Mouse (Mus musculus) CH12.LX (cell line): ENCODE measurements at regions not wholly inside any gene's neighbourhood (a gene's known extent, or its start where the extent isn't known, plus 50 kb on each side); places are given as distances from the start of the nearest gene placed in this dataset.

ENCODE experiments used
- DNase-seq: peaks from one replicate; pipeline ENCODE4 v3.0.0-alpha.2; 2013; ENCODE audit errors: extremely low read depth
- H3K27ac ChIP-seq: 2 replicates; pipeline ENCODE4 v1.5.1; 2012; ENCODE audit warnings: low read depth, mild to moderate bottlenecking, control low read depth, moderate library complexity; ENCODE audit not compliant: insufficient read depth
- H3K27me3 ChIP-seq: replicated peaks from 2 replicates; pipeline ENCODE3; 2012; ENCODE audit warnings: inconsistent platforms
- H3K36me3 ChIP-seq, 2 experiments: replicated peaks in 1 of 2; 2 replicates each; pipeline versions ENCODE3 to v1.6.1; 2012; ENCODE audit warnings: inconsistent platforms in 1 of 2, low read length in 1 of 2, mild to moderate bottlenecking in 1 of 2, mixed read lengths in 1 of 2, moderate library complexity in 1 of 2; ENCODE audit not compliant: control insufficient read depth in 1 of 2, insufficient read depth in 1 of 2
- H3K4me1 ChIP-seq, 2 experiments: 2 replicates each; pipeline ENCODE4 v1.6.1; 2012; ENCODE audit warnings: inconsistent platforms in 1 of 2, moderate library complexity in 1 of 2; ENCODE audit not compliant: insufficient read depth in 2 of 2, control insufficient read depth in 1 of 2
- H3K4me2 ChIP-seq: 2 replicates; pipeline ENCODE4 v1.6.1; 2012; ENCODE audit warnings: low read depth, mild to moderate bottlenecking, control low read depth; ENCODE audit not compliant: poor library complexity, insufficient read depth, severe bottlenecking
- H3K4me3 ChIP-seq, 3 experiments: fragments of 150-350 bp in 1 of 3; sonication (generic) in 1 of 3; replicated peaks in 1 of 3; 2 replicates each; pipeline versions ENCODE3 to v1.5.1; 2011 to 2012; ENCODE audit warnings: low read depth in 2 of 3, low read length in 2 of 3, mild to moderate bottlenecking in 2 of 3, moderate library complexity in 2 of 3, control low read depth in 1 of 3, improper control_type of control experiment in 1 of 3, inconsistent platforms in 1 of 3, mixed read lengths in 1 of 3; ENCODE audit not compliant: poor library complexity in 1 of 3
- H3K79me2 ChIP-seq: replicated peaks from 2 replicates; pipeline ENCODE4 v1.6.1; 2012; ENCODE audit warnings: mild to moderate bottlenecking, moderate library complexity; ENCODE audit not compliant: control insufficient read depth, poor library complexity, insufficient read depth, severe bottlenecking; ENCODE audit errors: extremely low read depth
- H3K9ac ChIP-seq: 2 replicates; pipeline ENCODE4 v1.6.1; 2012; ENCODE audit warnings: low read depth, mild to moderate bottlenecking, control low read depth, moderate library complexity; ENCODE audit not compliant: insufficient read depth
- H3K9me3 ChIP-seq: replicated peaks from 2 replicates; pipeline ENCODE3; 2012; ENCODE audit warnings: low read length, inconsistent platforms, mixed read lengths
- BHLHE40 ChIP-seq: IDR thresholded peaks from 2 replicates; pipeline ENCODE4 v1.6.1; 2011; ENCODE audit warnings: mild to moderate bottlenecking, low read depth, low read length, improper control_type of control experiment
- CHD1 ChIP-seq: IDR thresholded peaks from 2 replicates; pipeline ENCODE4 v1.6.1; 2012; ENCODE audit warnings: low read depth, low read length, improper control_type of control experiment, inconsistent platforms
- E2F4 ChIP-seq: IDR thresholded peaks from 2 replicates; pipeline ENCODE4 v1.6.1; 2011; ENCODE audit warnings: low read depth, low read length, improper control_type of control experiment; ENCODE audit not compliant: insufficient replicate concordance
- ELF1 ChIP-seq: IDR thresholded peaks from 2 replicates; pipeline ENCODE4 v1.6.1; 2014; ENCODE audit warnings: low read depth, mild to moderate bottlenecking, inconsistent platforms, low read length, improper control_type of control experiment
- HCFC1 ChIP-seq: IDR thresholded peaks from 2 replicates; pipeline ENCODE4 v1.6.1; 2012; ENCODE audit warnings: low read depth, mild to moderate bottlenecking, inconsistent platforms, low read length, improper control_type of control experiment
- JUN ChIP-seq: IDR thresholded peaks from 2 replicates; pipeline ENCODE4 v1.6.1; 2011; ENCODE audit warnings: low read depth, mild to moderate bottlenecking, low read length, improper control_type of control experiment, moderate library complexity; ENCODE audit not compliant: insufficient read depth
- JUND ChIP-seq: conservative IDR thresholded peaks from 2 replicates; pipeline ENCODE4 v1.6.1; 2011; ENCODE audit warnings: low read depth, low read length, improper control_type of control experiment
- KAT2A ChIP-seq: IDR thresholded peaks from 2 replicates; pipeline ENCODE4 v1.6.1; 2012; ENCODE audit warnings: low read length, improper control_type of control experiment, inconsistent platforms; ENCODE audit not compliant: insufficient replicate concordance
- MXI1 ChIP-seq: IDR thresholded peaks from 2 replicates; pipeline ENCODE4 v1.6.1; 2011; ENCODE audit warnings: mild to moderate bottlenecking, low read depth, low read length, improper control_type of control experiment
- NELFE ChIP-seq: IDR thresholded peaks from 2 replicates; pipeline ENCODE4 v1.6.1; 2011; ENCODE audit warnings: low read depth, low read length, improper control_type of control experiment
- PAX5 ChIP-seq: IDR thresholded peaks from 2 replicates; pipeline ENCODE4 v1.6.1; 2012; ENCODE audit warnings: low read length, inconsistent platforms, mixed read lengths
- POLR2AphosphoS2 ChIP-seq: IDR thresholded peaks from 2 replicates; pipeline ENCODE4 v1.6.1; 2011; ENCODE audit warnings: low read depth, low read length, improper control_type of control experiment
- RAD21 ChIP-seq: IDR thresholded peaks from 2 replicates; pipeline ENCODE4 v1.6.1; 2011; ENCODE audit warnings: low read depth, mild to moderate bottlenecking, low read length, improper control_type of control experiment, moderate library complexity
- SMC3 ChIP-seq: IDR thresholded peaks from 2 replicates; pipeline ENCODE4 v1.6.1; 2011; ENCODE audit warnings: low read depth, low read length, improper control_type of control experiment
- UBTF ChIP-seq: IDR thresholded peaks from 2 replicates; pipeline ENCODE4 v1.6.1; 2012; ENCODE audit warnings: low read depth, mild to moderate bottlenecking, inconsistent platforms, low read length, improper control_type of control experiment, moderate library complexity
- ZC3H11A ChIP-seq: IDR thresholded peaks from 2 replicates; pipeline ENCODE4 v1.6.1; 2012; ENCODE audit warnings: low read depth, mild to moderate bottlenecking, inconsistent platforms, low read length, improper control_type of control experiment
- ZMIZ1 ChIP-seq: IDR thresholded peaks from 2 replicates; pipeline ENCODE4 v1.6.1; 2012; ENCODE audit warnings: low read depth, mild to moderate bottlenecking, inconsistent platforms, low read length, improper control_type of control experiment
- dilution Hi-C: fragments of 300-500 bp; cut with MboI; formaldehyde crosslinking; loops from 2 replicates; pipeline ENCODE4 v1.14.3; 2020; ENCODE audit warnings: low sequenced_read_pairs; ENCODE audit not compliant: extremely low pct_unique_long_range_greater_than_20kb, extremely low pct_ligation_motif_present
- in situ Hi-C: fragments of 300-500 bp; cut with MboI; formaldehyde crosslinking; loops from 3 replicates; pipeline ENCODE4 v1.14.3; 2019; ENCODE audit warnings: low sequenced_read_pairs, low pct_ligation_motif_present, low pct_unique_long_range_greater_than_20kb, mixed read lengths

GRCm38 (mm10) chr10:96723071-96723470, 106.3 kb downstream of the Btg1 start:
- Histone ChIP-seq H3K9me3 (no peaks in the 10 kb centered on the region), H3K4me2 (no peak overlapping the region), H3K4me3 (no peak overlapping the region), H3K9ac (no peak overlapping the region), H3K36me3 (no peaks in the 10 kb centered on the region), H3K27ac (no peak overlapping the region), H3K79me2 (no peaks in the 10 kb centered on the region), H3K4me1 (peaks cover 2 to 27% of the 10 kb centered on the region in 2 experiments; a peak in 3 of 4 replicates), H3K27me3 (no peaks in the 10 kb centered on the region)
- in situ Hi-C loops = loop anchor here (10.0 kb wide), 1 partner anchor 98 kb away; no protein-coding TSS in a partner anchor
- DNase-seq = no peak
- dilution Hi-C loops = no loop called here
- TF ChIP-seq KAT2A (no peak), ELF1 (no peak), NELFE (no peak), HCFC1 (no peak), UBTF (no peak), ZC3H11A (no peak), SMC3 (no peak), BHLHE40 (no peak), CHD1 (no peak)
- TF ChIP-seq, all 38 proteins: peak for 0

- no peaks in the 10 kb centered on the region for H3K9me3 ChIP-seq
- peaks cover 2 to 27% of the 10 kb centered on the region in 2 experiments; a peak in 3 of 4 replicates for H3K4me1 ChIP-seq
- H3K4me3 ChIP-seq = no peak overlapping the region
- H3K4me2 ChIP-seq = no peak overlapping the region
- H3K27me3 ChIP-seq = no peaks in the 10 kb centered on the region
- dilution Hi-C loops (no loop called here), in situ Hi-C loops (loop anchor here (10.0 to 25.0 kb wide), 2 partner anchors 100 to 512 kb away; no protein-coding TSS in a partner anchor)
- no peaks in the 10 kb centered on the region for H3K79me2 ChIP-seq
- H3K36me3 ChIP-seq = no peaks in the 10 kb centered on the region
- H3K27ac ChIP-seq = no peak overlapping the region
- no peak for DNase-seq
- H3K9ac ChIP-seq = no peak overlapping the region
- TF ChIP-seq JUN = no peak
- TF ChIP-seq ZC3H11A = no peak
- no peak for TF ChIP-seq POLR2AphosphoS2
- no peak for TF ChIP-seq MXI1
- TF ChIP-seq ZMIZ1 = no peak
- no peak for TF ChIP-seq RAD21
- no peak for TF ChIP-seq SMC3
- TF ChIP-seq PAX5 = no peak
- TF ChIP-seq ELF1 = no peak
- TF ChIP-seq BHLHE40 = no peak
- no peak for TF ChIP-seq JUND
- no peak for TF ChIP-seq E2F4
Measured at GRCm38 (mm10) chr10:96724436-96725175, 107.8 kb downstream of the Btg1 start.
